Mouse (Mus musculus) left cerebral cortex, postnatal 36 days (tissue): ENCODE measurements around the gene Gfer. TPM values are rescaled to one million over a fixed set of nuclear protein-coding genes. Genes with fewer than 3 reads are reported as not detected.

Experiments used
- DNase-seq, 2 experiments: peaks; one replicate each; pipeline ENCODE4 v3.0.0; 2021 to 2022; ENCODE audit warnings: low spot score in 2 of 2, mixed read lengths in 1 of 2
- intact Hi-C: fragments of 180-260 bp; cut with DNase I; formaldehyde crosslinking; loops from one replicate; pipeline ENCODE4 v1.15.1; 2025
- total RNA-seq, 2 experiments: library from RNA; stranded (reverse); gene quantifications; 2 replicates each; pipeline ENCODE4 v1.2.3; 2021

The Gfer gene
- total RNA-seq, 2 experiments from 2014 or later: 18.2 TPM

DNA sequence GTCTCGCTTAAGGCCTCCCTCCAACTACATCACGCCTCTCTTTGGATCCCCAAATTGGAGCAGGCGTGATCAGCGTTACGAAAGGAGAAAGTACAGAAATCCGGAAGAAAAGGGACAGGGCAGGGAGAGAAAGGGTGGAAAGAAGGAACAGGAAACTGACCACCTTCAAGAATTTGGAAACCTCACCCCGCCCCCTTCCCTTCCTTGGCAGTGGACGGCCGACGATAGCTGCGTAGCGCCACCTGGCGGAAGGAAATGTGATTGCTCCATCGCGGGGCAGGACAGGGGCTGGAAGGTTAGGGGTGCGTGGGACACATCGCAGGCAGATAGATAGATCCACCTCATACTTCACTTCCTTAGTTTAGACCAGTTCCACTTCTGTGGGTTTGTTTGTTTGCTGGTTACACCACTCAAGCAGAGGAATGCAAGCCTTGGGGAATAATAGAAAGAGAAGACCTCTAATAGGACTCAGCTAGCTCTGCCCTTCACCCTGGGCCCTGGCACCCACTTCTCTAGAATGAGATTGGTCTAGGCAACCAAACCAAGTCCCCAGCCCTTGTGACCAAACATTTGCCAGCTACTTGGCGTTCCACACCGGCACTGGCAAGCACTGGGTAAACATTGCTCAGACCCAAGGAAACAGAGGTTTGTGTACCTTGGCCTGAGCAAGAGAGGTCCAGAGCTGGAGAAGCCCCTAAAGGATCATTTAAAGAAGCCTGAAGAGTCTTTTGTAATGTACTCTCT, 41.8 kb downstream of the Gfer start:
- no peak for DNase-seq
- intact Hi-C loops: loop anchor here (2.0 to 5.0 kb wide), 2 partner anchors 21 to 117 kb away; partner anchors contain the start of genes Nthl1 and Tsc2

DNA sequence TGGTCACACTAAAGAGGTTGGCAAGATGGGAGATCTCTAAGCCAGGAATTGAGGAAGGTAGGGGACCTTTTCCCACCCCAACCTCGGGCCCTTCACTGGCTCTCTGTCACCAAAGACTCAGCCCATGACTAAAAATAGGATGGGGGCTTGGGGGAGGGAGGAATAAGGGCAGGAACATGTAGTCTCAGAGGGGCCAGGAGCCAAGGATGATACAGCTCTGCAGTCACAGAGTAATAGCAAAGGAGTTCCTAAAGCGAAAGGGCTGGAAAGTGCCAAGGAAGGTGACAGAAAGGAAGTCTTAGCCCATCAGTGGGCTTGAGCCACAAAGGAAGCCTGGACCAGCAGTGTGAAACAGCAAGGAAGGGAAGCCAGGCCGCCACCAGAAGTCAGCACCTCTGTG, 44.1 kb downstream of the Gfer start:
- DNase-seq: no peak
- intact Hi-C loops: loop anchor here (2.0 to 5.0 kb wide), 2 partner anchors 19 to 115 kb away; partner anchors contain the start of genes Nthl1 and Tsc2

DNA sequence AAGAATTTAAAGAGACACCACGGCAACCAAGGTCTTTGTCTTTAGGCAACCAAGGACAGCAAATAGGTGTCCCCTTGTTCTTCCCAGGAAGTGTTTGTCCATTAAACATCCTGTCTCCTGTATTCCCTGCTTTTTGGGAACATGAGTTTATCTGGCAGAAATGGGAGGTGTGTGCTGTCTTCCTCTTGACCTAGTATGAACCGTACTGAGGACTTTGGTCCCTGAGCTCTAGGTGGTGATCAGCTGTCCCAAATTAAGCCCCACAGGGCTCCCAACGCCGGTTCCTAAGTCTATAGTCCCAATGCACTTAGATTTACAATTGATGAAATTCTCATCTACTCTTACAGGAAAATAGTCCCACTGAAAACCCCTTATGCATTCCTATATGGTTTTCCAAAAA, 45.2 kb downstream of the Gfer start:
- intact Hi-C loops: loop anchor here (5.0 kb wide), 1 partner anchor 113 kb away; no protein-coding TSS in a partner anchor
- no peak for DNase-seq

DNA sequence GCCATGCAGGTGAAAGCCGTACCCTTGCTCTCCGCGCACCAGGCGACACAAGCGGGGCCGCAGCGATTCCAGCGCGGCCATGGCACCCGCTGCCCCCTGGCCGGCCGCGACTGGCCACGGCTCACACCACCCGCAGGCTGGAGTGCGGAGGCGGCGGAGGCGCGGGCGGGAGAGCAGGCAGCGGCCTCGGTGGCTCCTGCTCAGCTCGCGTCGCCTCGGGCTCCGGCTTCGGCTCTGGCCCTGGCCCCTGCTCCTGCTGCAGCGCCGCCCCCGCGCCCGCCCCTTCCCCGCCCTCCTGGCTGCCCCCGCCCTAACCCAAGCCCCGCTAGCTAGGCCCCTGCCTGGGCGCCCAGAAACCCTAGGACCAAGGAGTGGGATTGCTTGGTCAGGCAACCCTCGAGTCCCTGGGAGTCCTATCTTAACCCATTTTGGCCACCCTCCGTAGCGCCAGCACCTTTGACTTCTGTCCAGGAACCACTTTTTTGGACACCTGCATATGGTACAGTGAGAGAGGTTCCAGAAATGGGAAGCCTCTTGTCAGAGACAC, 45.8 kb downstream of the Gfer start, which contains the start of gene Slc9a3r2:
TSS of gene Slc9a3r2 (minus strand) at position 258 of the 547 bp plus-strand sequence.
- intact Hi-C loops: loop anchor here (5.0 kb wide), 1 partner anchor 113 kb away; no protein-coding TSS in a partner anchor

DNA sequence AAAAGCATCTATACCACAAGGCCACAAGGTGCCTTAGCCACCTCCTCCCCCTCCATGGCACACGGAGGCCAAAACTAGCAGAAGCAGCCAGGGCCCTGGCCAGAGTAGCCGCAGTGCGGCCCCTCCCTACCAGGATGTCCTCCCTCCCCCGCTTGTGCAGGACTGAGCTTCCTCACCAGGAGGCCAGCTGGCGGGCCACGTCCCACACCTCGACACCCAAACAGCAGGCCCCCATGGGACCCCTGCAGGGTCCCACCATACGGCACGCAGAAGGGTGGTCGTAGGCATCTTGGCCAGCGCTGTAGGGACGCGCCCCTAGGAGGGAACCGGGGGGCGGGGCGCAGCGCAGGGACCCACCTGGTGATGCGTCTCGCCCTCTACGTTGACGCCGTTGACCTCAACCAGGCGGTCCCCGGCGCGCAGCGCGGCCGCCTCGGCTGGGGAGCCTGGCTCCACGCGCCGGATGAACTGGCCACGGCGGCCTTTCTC, 46.3 kb downstream of the Gfer start:
- intact Hi-C loops: loop anchor here (5.0 kb wide), 1 partner anchor 112 kb away; no protein-coding TSS in a partner anchor
- peak in 1 of 2 experiments; percentile 49 for DNase-seq

More for the DNA sequence above, 45.8 kb downstream of the Gfer start, which contains the start of gene Slc9a3r2:
- DNase-seq: peak in 1 of 2 experiments; percentile 45

DNA sequence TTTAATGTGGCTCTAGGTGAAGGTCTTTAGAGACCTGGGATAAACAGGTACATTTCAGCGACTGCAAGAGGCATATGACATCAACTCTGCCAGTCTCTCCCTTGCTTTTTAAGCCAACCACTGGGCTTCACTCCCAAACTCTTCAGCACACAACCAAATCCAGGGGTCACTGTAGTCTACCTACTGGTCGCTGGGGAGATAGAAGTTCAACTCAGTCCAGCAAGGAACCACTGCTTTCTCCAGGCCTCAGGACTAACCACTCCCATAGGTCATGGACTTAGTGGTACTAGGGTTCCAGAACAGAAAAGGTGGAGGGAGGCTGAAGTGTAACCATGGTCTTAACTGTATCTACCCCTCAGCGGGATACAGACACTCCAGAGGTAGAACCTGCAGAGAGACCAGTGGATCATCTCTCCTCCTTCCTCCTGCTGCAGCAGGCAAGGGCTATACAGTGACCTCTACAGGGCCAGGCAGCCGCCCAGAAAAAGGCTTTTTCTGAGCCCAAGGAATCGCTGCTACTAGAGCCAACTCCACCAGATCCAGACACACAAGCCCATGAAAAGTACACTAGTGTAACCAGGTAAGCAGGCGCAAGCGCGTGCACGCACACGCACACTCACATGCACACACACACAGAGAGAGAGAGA, 47.1 kb downstream of the Gfer start:
- intact Hi-C loops: no loop called here
- no peak for DNase-seq

DNA sequence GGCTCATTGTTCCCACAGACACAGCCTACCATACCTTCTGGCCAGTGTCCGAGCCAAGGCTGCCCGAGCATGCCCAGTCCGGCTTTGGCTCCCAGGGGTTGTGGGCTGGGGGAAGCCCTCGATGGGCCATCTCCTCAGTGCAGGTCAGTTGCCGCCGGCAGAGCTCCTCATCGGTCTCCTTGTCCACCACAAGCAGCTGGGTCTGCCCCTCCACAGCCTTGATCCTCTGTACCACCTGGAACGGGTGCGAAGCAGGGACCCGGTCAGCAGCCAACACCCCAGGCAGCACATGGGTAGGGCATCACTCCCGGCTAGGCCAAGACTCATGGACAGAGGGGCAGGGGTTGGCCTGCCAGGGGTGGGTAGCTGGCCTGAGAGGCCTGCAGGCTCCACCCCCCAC, 48.5 kb downstream of the Gfer start:
- no peak for DNase-seq
- intact Hi-C loops: no loop called here

DNA sequence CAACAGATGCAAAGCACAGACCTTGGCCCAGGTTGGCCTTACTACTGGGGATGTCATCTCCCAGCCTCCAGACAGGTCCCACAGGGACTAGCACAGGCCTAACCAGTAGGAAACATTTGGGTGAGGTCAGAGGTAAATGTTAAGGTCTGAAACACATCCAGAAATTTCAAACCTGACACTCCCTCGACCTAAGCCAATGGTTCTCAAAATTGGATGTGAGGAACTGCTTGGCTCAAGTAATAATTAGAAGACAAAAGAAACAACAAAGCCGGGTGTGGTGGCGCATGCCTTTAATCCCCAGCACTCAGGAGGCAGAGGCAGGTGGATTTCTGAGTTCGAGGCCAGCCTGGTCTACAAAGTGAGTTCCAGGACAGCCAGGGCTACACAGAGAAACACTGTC, 49.6 kb downstream of the Gfer start:
- DNase-seq: no peak
- intact Hi-C loops: no loop called here

DNA sequence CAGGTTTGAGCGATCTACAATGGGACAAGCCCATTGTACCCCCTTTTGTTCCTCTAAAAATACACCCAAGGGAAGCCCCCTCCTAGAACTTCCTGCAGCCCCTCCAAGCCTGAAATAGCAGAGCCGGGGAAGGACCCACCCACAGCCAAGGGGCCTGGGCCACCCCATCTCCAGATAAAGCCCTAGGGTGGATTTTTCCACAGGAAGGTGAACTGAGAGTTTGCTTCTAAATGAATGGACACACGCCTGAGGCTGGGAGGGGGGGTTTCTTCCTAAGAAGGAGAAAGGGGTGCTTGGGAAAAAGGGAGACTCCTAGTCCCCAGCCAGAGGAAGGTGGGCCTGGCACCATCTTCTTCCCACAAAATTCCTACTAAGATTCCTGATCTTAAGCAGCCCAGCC, 50.0 kb downstream of the Gfer start:
- no peak for DNase-seq
- intact Hi-C loops: no loop called here

DNA sequence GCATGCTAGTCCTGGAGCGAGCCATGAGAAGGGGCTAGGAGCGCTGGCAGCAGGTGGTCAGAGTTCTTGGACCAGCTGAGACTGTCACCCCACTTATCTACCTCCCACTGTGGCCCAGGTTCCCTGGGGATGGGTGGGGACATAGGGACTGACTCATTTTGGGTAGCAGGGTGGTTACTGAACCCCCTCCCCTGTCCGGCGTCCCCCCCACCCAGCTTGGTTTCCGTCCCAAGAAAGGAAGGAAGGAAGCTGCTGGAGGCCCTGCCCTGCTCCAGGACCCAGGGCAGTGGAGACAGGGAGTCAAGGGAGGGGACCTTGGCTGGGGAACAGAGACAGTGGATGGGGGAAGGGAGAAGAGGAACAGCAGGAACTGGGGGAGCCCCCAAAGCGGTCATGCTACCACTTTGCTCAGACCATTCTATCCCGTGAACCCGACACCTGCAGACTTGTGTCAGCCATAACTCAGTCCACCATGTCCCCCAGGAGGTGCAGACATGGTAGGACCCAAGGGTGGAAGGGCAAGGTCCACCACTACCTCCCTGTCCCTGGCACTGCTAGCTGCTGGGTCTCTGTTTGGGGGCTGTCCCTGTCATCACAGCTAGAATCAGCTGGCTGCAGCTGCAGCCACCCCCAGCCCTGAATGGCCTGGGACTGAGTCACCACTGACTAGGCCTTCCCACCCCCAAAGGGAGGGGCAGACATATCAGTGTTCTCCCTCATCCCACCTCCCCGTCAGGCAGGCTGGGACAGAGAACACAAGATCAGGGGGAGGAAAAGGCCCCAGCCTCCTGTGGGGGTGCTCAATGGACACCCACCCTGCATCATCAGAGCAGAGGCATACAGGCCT, 50.9 kb downstream of the Gfer start:
- no peak for DNase-seq
- intact Hi-C loops: no loop called here

DNA sequence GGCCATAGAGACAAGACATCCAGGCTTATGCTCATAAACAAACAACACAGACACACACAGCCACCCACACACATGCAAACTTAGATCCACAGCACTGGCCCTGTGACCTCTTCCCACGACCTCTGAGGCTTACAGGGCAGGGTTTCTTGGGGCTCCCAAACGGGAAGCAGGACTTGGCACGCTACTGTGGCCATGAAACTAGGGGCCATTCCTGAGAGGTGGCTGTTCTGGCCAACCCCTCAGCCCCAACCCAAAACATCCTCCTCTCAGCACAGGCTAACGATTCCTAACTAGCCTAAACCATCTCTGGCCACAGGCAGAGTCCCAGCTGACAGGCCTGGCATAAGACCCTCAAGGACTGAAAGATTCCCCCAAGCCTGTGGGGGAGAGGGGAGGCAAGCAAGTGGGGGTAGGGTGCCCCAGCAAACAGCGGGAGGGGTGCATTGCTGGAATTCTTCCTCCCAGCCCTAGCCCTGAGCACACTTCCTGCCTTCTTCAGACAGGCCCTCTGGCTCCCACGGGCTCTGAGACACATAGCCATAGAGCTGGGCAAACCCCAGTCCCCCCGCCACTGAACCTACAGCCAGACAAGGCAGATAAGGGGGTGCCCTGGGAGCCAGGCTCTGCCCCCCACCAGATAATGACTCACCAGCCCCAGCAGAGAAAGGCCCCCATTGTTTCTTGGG, 51.8 kb downstream of the Gfer start:
- no peak for DNase-seq
- intact Hi-C loops: no loop called here

Other genes with a start within 250 kb of the Gfer start
- 10 to 100 TPM; 26.2 to 40.9 TPM for gene E4f1, start 225.8 kb downstream of the Gfer start, total RNA-seq
- 10 to 100 TPM; 60.4 to 75.1 TPM for gene Pgp, start 225.8 kb downstream of the Gfer start, total RNA-seq
- gene Bricd5, start 222.3 kb downstream of the Gfer start, total RNA-seq: 1 to 10 TPM in 1 of 2 experiments, under 1 TPM in 1; 0.86 to 1.1 TPM
- gene Mlst8, start 217.1 kb downstream of the Gfer start, total RNA-seq: 10 to 100 TPM; 35.1 to 35.8 TPM
- 100 to 1,000 TPM; 110 to 140 TPM for gene Caskin1, start 207.6 kb downstream of the Gfer start, total RNA-seq
- 10 to 100 TPM; 69.6 to 95.6 TPM for gene Traf7, start 168.2 kb downstream of the Gfer start, total RNA-seq
- 10 to 100 TPM; 51.0 to 51.3 TPM for gene Rab26, start 161.9 kb downstream of the Gfer start, total RNA-seq
- 10 to 100 TPM; 62.7 to 85.4 TPM for gene Pkd1, start 146.3 kb downstream of the Gfer start, total RNA-seq
- gene Tsc2, start 63.5 kb downstream of the Gfer start, total RNA-seq: 100 to 1,000 TPM; 116 to 157 TPM
- 1 to 10 TPM; 4.2 to 6.6 TPM for gene Nthl1, start 63.5 kb downstream of the Gfer start, total RNA-seq
- gene Slc9a3r2, start 45.8 kb downstream of the Gfer start, total RNA-seq: 10 to 100 TPM; 51.0 to 51.2 TPM
- 1 to 10 TPM; 1.1 to 1.3 TPM for gene Npw, start 37.7 kb downstream of the Gfer start, total RNA-seq
- 10 to 100 TPM; 30.5 to 45.1 TPM for gene Zfp598, start 26.5 kb downstream of the Gfer start, total RNA-seq
- 100 to 1,000 TPM; 179 to 200 TPM for gene Syngr3, start 6.2 kb downstream of the Gfer start, total RNA-seq
- gene Noxo1, start 78 bp upstream of the Gfer start, total RNA-seq: 1 to 10 TPM; 2.1 to 2.9 TPM
- 10 to 100 TPM; 26.9 to 29.6 TPM for gene Tbl3, start 11.5 kb upstream of the Gfer start, total RNA-seq
- gene Rnf151, start 21.9 kb upstream of the Gfer start, total RNA-seq: not detected
- 100 to 1,000 TPM; 291 to 312 TPM for gene Rps2, start 22.0 kb upstream of the Gfer start, total RNA-seq
- 100 to 1,000 TPM; 193 to 210 TPM for gene Ndufb10, start 28.3 kb upstream of the Gfer start, total RNA-seq
- under 1 TPM; 0.39 to 0.57 TPM for gene Rpl3l, start 31.7 kb upstream of the Gfer start, total RNA-seq
- gene Msrb1, start 40.5 kb upstream of the Gfer start, total RNA-seq: 10 to 100 TPM; 36.4 to 46.7 TPM
- gene Hs3st6, start 56.8 kb upstream of the Gfer start, total RNA-seq: under 1 TPM; 0.36 to 0.44 TPM
- gene Meiob, start 108.1 kb upstream of the Gfer start, total RNA-seq: not detected
- gene Hagh, start 144.0 kb upstream of the Gfer start, total RNA-seq: 100 to 1,000 TPM; 134 to 153 TPM
- gene Fahd1, start 154.2 kb upstream of the Gfer start, total RNA-seq: 10 to 100 TPM; 18.0 to 20.5 TPM
- gene Igfals, start 169.8 kb upstream of the Gfer start, total RNA-seq: not detected
- gene Nubp2, start 190.2 kb upstream of the Gfer start, total RNA-seq: 10 to 100 TPM; 31.4 to 34.8 TPM
- gene Spsb3, start 190.5 kb upstream of the Gfer start, total RNA-seq: 10 to 100 TPM; 56.4 to 63.7 TPM
- 10 to 100 TPM; 47.4 to 60.0 TPM for gene Eme2, start 198.9 kb upstream of the Gfer start, total RNA-seq
- gene Mrps34, start 199.0 kb upstream of the Gfer start, total RNA-seq: 10 to 100 TPM; 61.8 to 74.6 TPM
- 10 to 100 TPM; 41.4 to 54.3 TPM for gene Nme3, start 200.3 kb upstream of the Gfer start, total RNA-seq
- gene Mapk8ip3, start 240.8 kb upstream of the Gfer start, total RNA-seq: 100 to 1,000 TPM; 363 to 396 TPM